Comparison of ENCODE assay signal across 8 mouse cellular contexts in the genomic region with DNA sequence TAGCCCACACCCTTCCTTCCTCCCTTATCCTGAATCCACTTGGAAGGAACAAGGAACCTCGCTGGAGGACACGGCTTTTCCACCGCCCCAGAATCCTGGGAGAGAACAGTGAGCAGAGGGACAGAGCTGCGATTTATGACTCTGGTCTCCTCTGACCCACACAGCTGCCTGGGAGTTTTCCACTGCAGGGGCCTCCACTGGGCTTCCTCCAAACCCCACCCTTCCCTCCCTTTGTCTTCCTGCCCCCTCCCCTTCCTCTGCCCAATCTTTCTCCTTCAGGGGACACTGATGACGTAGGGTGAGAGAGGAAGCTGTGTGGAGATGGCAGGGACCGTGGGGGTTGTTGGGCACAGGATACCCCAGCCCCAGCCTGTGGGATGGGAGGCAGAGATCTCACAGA. TPM values are rescaled to one million over a fixed set of nuclear protein-coding genes. Genes with fewer than 3 reads are reported as not detected.
A peak's percentile ranks its signal among the peaks of the same experiment; 100 is the strongest.
DNase-seq lines count a peak whose midpoint lies in the region; ATAC-seq and TF ChIP-seq lines count a peak whose summit lies in the region.

TSS of gene Cldn15 (plus strand) at position 286 of the 400 bp plus-strand sequence.

- H3K4me1 ChIP-seq in kidney, embryonic 16.5 days (ENCODE audit: insufficient read depth, low read length) = peaks cover 45% of the 10 kb centered on the region
- peaks cover 11% of the 10 kb centered on the region for H3K4me1 ChIP-seq in forebrain, embryonic 12.5 days

- peaks cover 21% of the 10 kb centered on the region for H3K36me3 ChIP-seq in kidney, embryonic 16.5 days (ENCODE audit: insufficient read depth, low read length)
- peaks cover 52% of the 10 kb centered on the region for H3K36me3 ChIP-seq in forebrain, embryonic 12.5 days (replicated peaks)

- H3K4me3 ChIP-seq in gastrocnemius, adult 2 months = peak within 1 kb of the TSS; percentile 63
- no peak within 1 kb of the TSS for H3K4me3 ChIP-seq in kidney, embryonic 16.5 days (ENCODE audit: low read length)
- no peak within 1 kb of the TSS for H3K4me3 ChIP-seq in forebrain, embryonic 12.5 days (replicated peaks)

- H3K27me3 ChIP-seq in kidney, embryonic 16.5 days (ENCODE audit: insufficient read depth, low read length) = no peaks in the 10 kb centered on the region
- H3K27me3 ChIP-seq in forebrain, embryonic 12.5 days = no peaks in the 10 kb centered on the region

- peak; percentile 43 for DNase-seq in gastrocnemius, adult 2 months
- DNase-seq in gastrocnemius, adult 8-10 months (ENCODE audit: low spot score in 2 of 2) = no peak
- peak; percentile 98 for DNase-seq in heart, adult 11 months
- peak; percentile 66 for DNase-seq in lung, postnatal 10 days
- DNase-seq in MN1 (ENCODE audit: low spot score) = no peak
- no peak for DNase-seq in T-cell, adult 2 months (ENCODE audit: low spot score)

- TF ChIP-seq CTCF in gastrocnemius, adult 2 months (IDR thresholded peaks at IDR 0.05) = no peak

- intact Hi-C loops in gastrocnemius, adult 2 months (cut with DNase I) = no loop called here

- peak; percentile 57 for ATAC-seq in kidney, embryonic 16.5 days (ENCODE audit: low FRiP score, low TSS enrichment)
- no peak for ATAC-seq in forebrain, embryonic 12.5 days (ENCODE audit: low FRiP score)

- H3K9me3 ChIP-seq in kidney, embryonic 16.5 days (ENCODE audit: low read length) = no peaks in the 10 kb centered on the region
- no peaks in the 10 kb centered on the region for H3K9me3 ChIP-seq in forebrain, embryonic 12.5 days

- peak within 1 kb of the TSS; percentile 40 for H3K9ac ChIP-seq in kidney, embryonic 16.5 days (replicated peaks; ENCODE audit: low read length)
- no peak within 1 kb of the TSS for H3K9ac ChIP-seq in forebrain, embryonic 12.5 days

- peak within 1 kb of the TSS; percentile 86 for H3K27ac ChIP-seq in gastrocnemius, adult 2 months
- H3K27ac ChIP-seq in kidney, embryonic 16.5 days (ENCODE audit: low read length) = peak within 1 kb of the TSS; percentile 92
- H3K27ac ChIP-seq in forebrain, embryonic 12.5 days = no peak within 1 kb of the TSS

- peak within 1 kb of the TSS; percentile 21 for H3K4me2 ChIP-seq in kidney, embryonic 16.5 days (replicated peaks; ENCODE audit: low read depth, low read length)
- no peak within 1 kb of the TSS for H3K4me2 ChIP-seq in forebrain, embryonic 12.5 days

- 23% methylated on average over 6 of the region's 6 CpGs for WGBS in kidney, embryonic 16.5 days
- WGBS in forebrain, embryonic 12.5 days = 83% methylated on average over 6 of the region's 6 CpGs

RNA-seq across cellular contexts. Expression of gene Cldn15, which starts in this region (rescaled TPM):
- total RNA-seq in gastrocnemius, adult 2 months (2021) = 1 to 10 TPM; 2.1 to 2.3 TPM
- 1 to 10 TPM in 3 of 4 experiments, under 1 TPM in 1; 0.99 to 2.0 (median 1.2) TPM for total RNA-seq in gastrocnemius, adult 8-10 months (2022)
- 4.0 and 4.9 TPM in 2 replicates for polyA plus RNA-seq in kidney, embryonic 16.5 days (2015; fragmentation: Nextera tagmentation; extraction: Ambion mirVana)
- polyA plus RNA-seq in forebrain, embryonic 12.5 days (2016; fragmentation: Nextera tagmentation; extraction: Ambion mirVana) = 0.27 and 0.50 TPM in 2 replicates

Comparison
In these comparisons a context has a peak if more than half of its experiments do, and no peak if none do; other contexts are left out.
1. DNase-seq: peak in gastrocnemius, adult 2 months (single experiment), heart, adult 11 months (single experiment) and lung, postnatal 10 days (single experiment); none in gastrocnemius, adult 8-10 months (0 of 2), MN1 (single experiment) and T-cell, adult 2 months (single experiment).